Mouse (Mus musculus) liver, postnatal 0 days (tissue): ENCODE measurements around the gene Prss34. TPM values are rescaled to one million over a fixed set of nuclear protein-coding genes. Genes with fewer than 3 reads are reported as not detected.

Experiments used
- ATAC-seq: fragments of 200-750 bp; cut with Nextera tagmentation; 2 replicates; pipeline ENCODE4 v1.8.0; 2017; ENCODE audit warnings: mild to moderate bottlenecking, moderate library complexity
- DNase-seq: peaks from one replicate; pipeline ENCODE4 v3.0.0-alpha.2; 2016
- H3K27ac ChIP-seq: fragments of 300-500 bp; sonication (generic); 2 replicates; pipeline ENCODE4 v1.5.1; 2014; ENCODE audit warnings: antibody characterized with exemption, moderate library complexity, mild to moderate bottlenecking, low read depth
- H3K27me3 ChIP-seq: fragments of 300-500 bp; sonication (generic); 2 replicates; pipeline ENCODE4 v1.6.1; 2014; ENCODE audit warnings: low read length, control low read depth, mixed read lengths; ENCODE audit not compliant: insufficient read depth
- H3K36me3 ChIP-seq: fragments of 300-500 bp; sonication (generic); replicated peaks from 2 replicates; pipeline ENCODE4 v1.6.1; 2014; ENCODE audit warnings: mild to moderate bottlenecking, control low read depth, low read length, moderate library complexity, mixed read lengths; ENCODE audit not compliant: insufficient read depth
- H3K4me1 ChIP-seq: fragments of 300-500 bp; sonication (generic); 2 replicates; pipeline ENCODE4 v1.6.1; 2014; ENCODE audit warnings: antibody characterized with exemption, mild to moderate bottlenecking, control low read depth; ENCODE audit not compliant: insufficient read depth
- H3K4me2 ChIP-seq: fragments of 300-500 bp; sonication (generic); 2 replicates; pipeline ENCODE4 v1.6.1; 2014; ENCODE audit warnings: low read depth, mild to moderate bottlenecking, low read length, moderate library complexity, mixed read lengths
- H3K4me3 ChIP-seq: fragments of 300-500 bp; sonication (generic); 2 replicates; pipeline ENCODE4 v1.5.1; 2014; ENCODE audit warnings: low read depth, low read length
- H3K9ac ChIP-seq: fragments of 300-500 bp; sonication (generic); replicated peaks from 2 replicates; pipeline ENCODE4 v1.6.1; 2014; ENCODE audit warnings: mild to moderate bottlenecking, moderate library complexity
- H3K9me3 ChIP-seq: fragments of 300-500 bp; sonication (generic); 2 replicates; pipeline ENCODE4 v1.6.1; 2016; ENCODE audit warnings: mild to moderate bottlenecking, control low read depth, low read length, mixed read lengths
- CTCF ChIP-seq: sonication (generic); IDR thresholded peaks from 2 replicates; pipeline ENCODE4 v1.5.1; 2016; ENCODE audit warnings: antibody characterized with exemption, low read depth
- EP300 ChIP-seq: IDR thresholded peaks from 2 replicates; pipeline ENCODE4 v1.6.1; 2016; ENCODE audit warnings: antibody characterized with exemption, low read depth, mild to moderate bottlenecking
- WGBS: fragments of 180-500 bp; shearing (Covaris S2); extraction: QIAGEN DNeasy Blood & Tissue Kit; methylation state at CpG from one replicate; pipeline ENCODE4 v1.1.7; 2014; ENCODE audit not compliant: insufficient replicate concordance; 5-methylcytosine and 5-hydroxymethylcytosine counted together
- polyA plus RNA-seq: library from polyadenylated mRNA; unstranded; fragments of >200 nt; fragmentation: Nextera tagmentation; extraction: Ambion mirVana; gene quantifications from 2 replicates; pipeline ENCODE4 v1.2.1, GENCODE M21; 2015

Gene Prss34
- polyA plus RNA-seq, 1 experiment from 2014 or later: 15.4 TPM

- 38% methylated on average over 9 of the region's 9 CpGs for WGBS
- no peak for ATAC-seq
- no peak overlapping the region for H3K4me3 ChIP-seq
- TF ChIP-seq CTCF (no peak), EP300 (no peak)
- no peaks in the 10 kb centered on the region for H3K4me1 ChIP-seq
- DNase-seq: no peak
- no peaks in the 10 kb centered on the region for H3K9me3 ChIP-seq
- H3K36me3 ChIP-seq: no peaks in the 10 kb centered on the region
- H3K9ac ChIP-seq: no peak overlapping the region
- H3K4me2 ChIP-seq: no peak overlapping the region
- H3K27me3 ChIP-seq: 0 out of 2 replicates have a peak, but pooled peaks cover 4% of the 10 kb centered on the region
- H3K27ac ChIP-seq: no peak overlapping the region
Observed at GRCm38 (mm10) chr17:25332321-25332720, 34.1 kb downstream of the Prss34 start.

GRCm38 (mm10) chr17:25333943-25334342 is 35.7 kb downstream of the Prss34 start:
- H3K4me2 ChIP-seq: no peak overlapping the region
- no peak overlapping the region for H3K9ac ChIP-seq
- TF ChIP-seq EP300: no peak
- peak; percentile 95 for TF ChIP-seq CTCF
- no peak overlapping the region for H3K27ac ChIP-seq
- H3K9me3 ChIP-seq: no peaks in the 10 kb centered on the region
- 2% methylated on average over 8 of the region's 8 CpGs for WGBS
- 0 out of 2 replicates have a peak, but pooled peaks cover 4% of the 10 kb centered on the region for H3K27me3 ChIP-seq
- peaks cover 3% of the 10 kb centered on the region; the same call in 1 of the 2 replicates for H3K4me1 ChIP-seq
- ATAC-seq: 0 out of 2 replicates have a peak, but pooled peaks have one; percentile 38
- peak; percentile 77 for DNase-seq
- no peaks in the 10 kb centered on the region for H3K36me3 ChIP-seq
- H3K4me3 ChIP-seq: no peak overlapping the region

GRCm38 (mm10) chr17:25338218-25338617 is 40.0 kb downstream of the Prss34 start:
- H3K9ac ChIP-seq: no peak overlapping the region
- H3K27me3 ChIP-seq: 0 out of 2 replicates have a peak, but pooled peaks cover 4% of the 10 kb centered on the region
- no peak overlapping the region for H3K4me3 ChIP-seq
- ATAC-seq (peak; percentile 26), DNase-seq (peak; percentile 26)
- TF ChIP-seq CTCF: no peak
- no peak for TF ChIP-seq EP300
- no peaks in the 10 kb centered on the region for H3K36me3 ChIP-seq
- no peaks in the 10 kb centered on the region for H3K9me3 ChIP-seq
- peak overlapping the region; percentile 60 for H3K27ac ChIP-seq
- H3K4me2 ChIP-seq: no peak overlapping the region
- H3K4me1 ChIP-seq: peaks cover 17% of the 10 kb centered on the region
- WGBS: 62% methylated on average over 4 of the region's 4 CpGs

- Histone ChIP-seq H3K9me3 (no peaks in the 10 kb centered on the region), H3K36me3 (no peaks in the 10 kb centered on the region), H3K4me3 (no peak overlapping the region), H3K9ac (no peak overlapping the region), H3K4me1 (peaks cover 17% of the 10 kb centered on the region), H3K27me3 (no peaks in the 10 kb centered on the region), H3K27ac (peak overlapping the region; percentile 68), H3K4me2 (no peak overlapping the region)
- 72% methylated on average over 6 of the region's 6 CpGs for WGBS
- peak; percentile 50 for DNase-seq
- no peak for TF ChIP-seq CTCF
- TF ChIP-seq EP300: no peak
- peak; percentile 54 for ATAC-seq
Observed at GRCm38 (mm10) chr17:25340003-25340402, 41.8 kb downstream of the Prss34 start.

GRCm38 (mm10) chr17:25341490-25341889 is 43.3 kb downstream of the Prss34 start:
- H3K9me3 ChIP-seq: no peaks in the 10 kb centered on the region

GRCm38 (mm10) chr17:25345462-25345861 is 47.3 kb downstream of the Prss34 start, which contains the start of gene Tpsab1:
Gene Tpsab1 (minus strand): TSS chr17:25345562.
- ATAC-seq (no peak), DNase-seq (no peak)
- Histone ChIP-seq H3K4me2 (no peak within 1 kb of the TSS), H3K36me3 (no peaks in the 10 kb centered on the region), H3K4me3 (no peak within 1 kb of the TSS), H3K9ac (no peak within 1 kb of the TSS), H3K27me3 (no peaks in the 10 kb centered on the region), H3K27ac (no peak within 1 kb of the TSS), H3K4me1 (peaks cover 12% of the 10 kb centered on the region), H3K9me3 (no peaks in the 10 kb centered on the region)
- WGBS: 77% methylated on average over 4 of the region's 4 CpGs
- TF ChIP-seq CTCF (no peak), EP300 (no peak)

More at GRCm38 (mm10) chr17:25341490-25341889, 43.3 kb downstream of the Prss34 start:
- Histone ChIP-seq H3K9ac (no peak overlapping the region), H3K4me2 (no peak overlapping the region), H3K4me3 (no peak overlapping the region), H3K36me3 (no peaks in the 10 kb centered on the region), H3K27ac (peak overlapping the region; percentile 71), H3K4me1 (peaks cover 17% of the 10 kb centered on the region), H3K27me3 (no peaks in the 10 kb centered on the region)
- 54% methylated on average over 3 of the region's 3 CpGs for WGBS
- TF ChIP-seq CTCF (no peak), EP300 (no peak)
- peak; percentile 76 for DNase-seq
- ATAC-seq: peak; percentile 93

Other genes starting within 250 kb of the Prss34 start
- gene Tmem204, start 214.8 kb upstream of the Prss34 start, polyA plus RNA-seq: 8.3 and 9.4 TPM in 2 replicates
- gene Telo2, start 182.4 kb upstream of the Prss34 start, polyA plus RNA-seq: 5.3 and 5.7 TPM in 2 replicates
- gene Ptx4, start 177.6 kb upstream of the Prss34 start, polyA plus RNA-seq: not detected in 2 replicates
- 7.3 and 8.6 TPM in 2 replicates for gene Clcn7, start 165.0 kb upstream of the Prss34 start, polyA plus RNA-seq
- not detected in 2 replicates for gene Ccdc154, start 135.9 kb upstream of the Prss34 start, polyA plus RNA-seq
- not detected in 2 replicates for gene Gm38655, start 122.9 kb upstream of the Prss34 start, polyA plus RNA-seq
- 15.6 and 15.8 TPM in 2 replicates for gene BC003965, start 113.8 kb upstream of the Prss34 start, polyA plus RNA-seq
- gene Unkl, start 110.0 kb upstream of the Prss34 start, polyA plus RNA-seq: 2.3 and 3.4 TPM in 2 replicates
- 21.2 and 22.8 TPM in 2 replicates for gene Gnptg, start 58.3 kb upstream of the Prss34 start, polyA plus RNA-seq
- gene Tsr3, start 58.2 kb upstream of the Prss34 start, polyA plus RNA-seq: 19.1 and 19.7 TPM in 2 replicates
- gene Baiap3, start 42.0 kb upstream of the Prss34 start, polyA plus RNA-seq: 0.54 and 0.58 TPM in 2 replicates
- gene Ube2i, start 23.8 kb upstream of the Prss34 start, polyA plus RNA-seq: 155 and 164 TPM in 2 replicates
- gene Prss28, start 10.3 kb downstream of the Prss34 start, polyA plus RNA-seq: not detected in 2 replicates
- not detected in 2 replicates for gene Prss29, start 20.3 kb downstream of the Prss34 start, polyA plus RNA-seq
- gene Tpsab1, start 47.2 kb downstream of the Prss34 start, polyA plus RNA-seq: 0.06 TPM in 1 of 2 replicates, not detected in the other
- 0.75 and 1.6 TPM in 2 replicates for gene Tpsb2, start 67.9 kb downstream of the Prss34 start, polyA plus RNA-seq
- gene Tpsg1, start 70.9 kb downstream of the Prss34 start, polyA plus RNA-seq: 0.21 TPM in 1 of 2 replicates, not detected in the other
- gene Cacna1h, start 135.4 kb downstream of the Prss34 start, polyA plus RNA-seq: 0.15 and 0.17 TPM in 2 replicates
- 0.07 and 0.15 TPM in 2 replicates for gene Tekt4, start 156.2 kb downstream of the Prss34 start, polyA plus RNA-seq
- not detected in 2 replicates for gene Sstr5, start 198.9 kb downstream of the Prss34 start, polyA plus RNA-seq